36 mouse cellular contexts compared by ENCODE assay signal in the genomic region with DNA sequence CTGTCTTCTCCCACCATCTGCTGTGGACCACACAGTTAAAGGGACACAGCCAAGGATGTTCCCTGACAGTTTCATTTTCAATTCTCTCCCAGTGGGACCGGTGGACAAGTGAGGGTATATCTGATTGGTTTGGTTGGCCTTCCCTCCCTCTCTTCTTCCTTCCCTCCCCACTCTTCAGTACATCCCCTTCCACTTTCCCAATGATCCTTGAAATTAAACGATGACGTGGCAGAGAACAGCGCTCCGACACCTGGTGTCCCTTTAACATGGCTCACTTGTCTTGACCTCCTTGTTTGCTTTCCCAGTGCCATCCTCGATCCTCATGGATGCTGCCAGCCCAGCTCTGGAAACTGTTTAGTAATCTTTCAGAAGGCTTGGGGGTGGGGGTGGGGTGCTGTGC. TPM values are rescaled to one million over a fixed set of nuclear protein-coding genes. Genes with fewer than 3 reads are reported as not detected.
DNase-seq lines count a peak whose midpoint lies in the region; ATAC-seq and TF ChIP-seq lines count a peak whose summit lies in the region.
"Had no signal": no experiment of that assay in that cellular context is flagged by ENCODE, and none has a peak within 500 bp of the region (broad histone marks: within the 10 kb centered on the region; RNA-seq: fewer than 3 reads in every experiment).

No protein-coding gene starts in this region.

- H3K9ac ChIP-seq in hindbrain, embryonic 16.5 days (ENCODE audit: low read depth, low read length), result no peak overlapping the region
- H3K9ac ChIP-seq in midbrain, embryonic 13.5 days (replicated peaks), result peak overlapping the region; percentile 28; the same call in 1 of the 2 replicates
- H3K9ac ChIP-seq in midbrain, embryonic 16.5 days (ENCODE audit: low read depth, low read length), result no peak overlapping the region
- H3K9ac ChIP-seq in hindbrain, embryonic 12.5 days, result no peak overlapping the region
- H3K9ac ChIP-seq in hindbrain, embryonic 15.5 days, result no peak overlapping the region
- H3K9ac ChIP-seq: limb, embryonic 15.5 days; liver, embryonic 15.5 days; lung, embryonic 15.5 days had no signal

- H3K27ac ChIP-seq in hindbrain, embryonic 10.5 days, result peak overlapping the region; percentile 37
- H3K27ac ChIP-seq in hindbrain, embryonic 16.5 days (ENCODE audit: low read depth, low read length), result no peak overlapping the region; the same call in 1 of the 2 replicates
- H3K27ac ChIP-seq in midbrain, embryonic 13.5 days, result peak overlapping the region; percentile 70; the same call in 1 of the 2 replicates
- H3K27ac ChIP-seq in midbrain, embryonic 16.5 days (ENCODE audit: low read length), result no peak overlapping the region
- peak overlapping the region; percentile 57 for H3K27ac ChIP-seq in hindbrain, embryonic 12.5 days
- H3K27ac ChIP-seq in hindbrain, embryonic 15.5 days (replicated peaks), result 0 out of 2 replicates have a peak overlapping the region, but pooled peaks have one; percentile 3
- H3K27ac ChIP-seq: gastrocnemius, adult 2 months; limb, embryonic 10.5 days; limb, embryonic 15.5 days; liver, embryonic 15.5 days; lung, embryonic 15.5 days had no signal

- H3K4me2 ChIP-seq in hindbrain, embryonic 16.5 days (ENCODE audit: low read length), result no peak overlapping the region
- no peak overlapping the region for H3K4me2 ChIP-seq in midbrain, embryonic 13.5 days (replicated peaks)
- H3K4me2 ChIP-seq in midbrain, embryonic 16.5 days (ENCODE audit: low read length), result no peak overlapping the region
- H3K4me2 ChIP-seq in hindbrain, embryonic 12.5 days (replicated peaks), result no peak overlapping the region
- no peak overlapping the region for H3K4me2 ChIP-seq in hindbrain, embryonic 15.5 days
- H3K4me2 ChIP-seq: limb, embryonic 15.5 days; liver, embryonic 15.5 days; lung, embryonic 15.5 days had no signal

- no peak for DNase-seq in hindbrain, embryonic 10.5 days (ENCODE audit: low spot score)
- no peak for DNase-seq in lung, postnatal 14 days
- DNase-seq in lung, adult 2 months, result no peak
- DNase-seq: adrenal gland, adult 2 months; adrenal gland, postnatal 36 days; B cell, adult 2 months; cerebellum, adult 8-10 months; cerebellum, postnatal 36 days; gastrocnemius, adult 2 months; gastrocnemius, postnatal 36 days; kidney, adult 9 months; kidney, postnatal 10 days; layer of hippocampus, postnatal 36 days; lung, postnatal 36 days; right cerebral cortex, adult 18-20 months; spleen, adult 18-20 months; thymus, postnatal 14 days had no signal

- peaks cover 4% of the 10 kb centered on the region for H3K27me3 ChIP-seq in hindbrain, embryonic 10.5 days (ENCODE audit: insufficient read depth, poor library complexity, severe bottlenecking)
- H3K27me3 ChIP-seq in hindbrain, embryonic 16.5 days (replicated peaks; ENCODE audit: control insufficient read depth, insufficient read depth, low read length), result no peaks in the 10 kb centered on the region
- no peaks in the 10 kb centered on the region for H3K27me3 ChIP-seq in midbrain, embryonic 13.5 days
- no peaks in the 10 kb centered on the region for H3K27me3 ChIP-seq in midbrain, embryonic 16.5 days (ENCODE audit: control insufficient read depth, insufficient read depth, low read depth, low read length)
- H3K27me3 ChIP-seq in hindbrain, embryonic 12.5 days, result 0 out of 2 replicates have a peak, but pooled peaks cover 4% of the 10 kb centered on the region
- H3K27me3 ChIP-seq in hindbrain, embryonic 15.5 days, result no peaks in the 10 kb centered on the region
- H3K27me3 ChIP-seq: limb, embryonic 15.5 days; lung, embryonic 15.5 days had no signal

- WGBS in hindbrain, embryonic 10.5 days, result 77% methylated on average over 6 of the region's 6 CpGs
- WGBS in hindbrain, embryonic 16.5 days, result 56% methylated on average over 6 of the region's 6 CpGs
- 68% methylated on average over 6 of the region's 6 CpGs for WGBS in midbrain, embryonic 13.5 days
- WGBS in midbrain, embryonic 16.5 days, result 65% methylated on average over 6 of the region's 6 CpGs
- WGBS in hindbrain, embryonic 12.5 days, result 63% methylated on average over 6 of the region's 6 CpGs
- WGBS in hindbrain, embryonic 15.5 days, result 41% methylated on average over 6 of the region's 6 CpGs
- WGBS in lung, adult 2 months, result 72% methylated on average over 6 of the region's 6 CpGs

- peaks cover 50% of the 10 kb centered on the region for H3K4me1 ChIP-seq in hindbrain, embryonic 10.5 days (replicated peaks)
- H3K4me1 ChIP-seq in hindbrain, embryonic 16.5 days (ENCODE audit: control insufficient read depth, insufficient read depth, low read depth, low read length), result peaks cover 4% of the 10 kb centered on the region; the same call in 1 of the 2 replicates
- peaks cover 32% of the 10 kb centered on the region for H3K4me1 ChIP-seq in midbrain, embryonic 13.5 days (replicated peaks)
- H3K4me1 ChIP-seq in midbrain, embryonic 16.5 days (ENCODE audit: control insufficient read depth, insufficient read depth, low read length), result peaks cover 5% of the 10 kb centered on the region
- H3K4me1 ChIP-seq in hindbrain, embryonic 12.5 days, result peaks cover 30% of the 10 kb centered on the region
- H3K4me1 ChIP-seq in hindbrain, embryonic 15.5 days (replicated peaks), result peaks cover 17% of the 10 kb centered on the region
- no peaks in the 10 kb centered on the region for H3K4me1 ChIP-seq in lung, adult 2 months (ENCODE audit: control insufficient read depth, insufficient read depth, low read length)
- H3K4me1 ChIP-seq: limb, embryonic 15.5 days; liver, embryonic 15.5 days had no signal

- H3K36me3 ChIP-seq in hindbrain, embryonic 10.5 days, result peaks cover 61% of the 10 kb centered on the region
- peaks cover 9% of the 10 kb centered on the region; the same call in 1 of the 2 replicates for H3K36me3 ChIP-seq in hindbrain, embryonic 16.5 days (ENCODE audit: control insufficient read depth, insufficient read depth, low read length)
- H3K36me3 ChIP-seq in midbrain, embryonic 13.5 days, result peaks cover 82% of the 10 kb centered on the region
- H3K36me3 ChIP-seq in midbrain, embryonic 16.5 days (ENCODE audit: control insufficient read depth, insufficient read depth, low read length), result peaks cover 24% of the 10 kb centered on the region
- H3K36me3 ChIP-seq in hindbrain, embryonic 12.5 days, result peaks cover 43% of the 10 kb centered on the region
- peaks cover 15% of the 10 kb centered on the region; the same call in 1 of the 2 replicates for H3K36me3 ChIP-seq in hindbrain, embryonic 15.5 days
- H3K36me3 ChIP-seq: limb, embryonic 10.5 days; limb, embryonic 15.5 days; liver, embryonic 15.5 days; lung, embryonic 15.5 days had no signal

- ATAC-seq in hindbrain, embryonic 16.5 days, result no peak
- ATAC-seq in midbrain, embryonic 13.5 days, result no peak
- ATAC-seq in midbrain, embryonic 16.5 days, result no peak
- ATAC-seq in hindbrain, embryonic 12.5 days (ENCODE audit: low FRiP score), result peak; percentile 55
- ATAC-seq in hindbrain, embryonic 15.5 days (ENCODE audit: low FRiP score, low read depth), result no peak
- ATAC-seq: activated CD4-positive, CD25-positive, alpha-beta regulatory T cell, adult 4 months; forebrain, embryonic 14.5 days; intestine, postnatal 0 days had no signal

- no peaks in the 10 kb centered on the region for H3K9me3 ChIP-seq in hindbrain, embryonic 10.5 days
- H3K9me3 ChIP-seq in hindbrain, embryonic 16.5 days (ENCODE audit: control insufficient read depth, low read length), result no peaks in the 10 kb centered on the region
- H3K9me3 ChIP-seq in midbrain, embryonic 13.5 days, result no peaks in the 10 kb centered on the region
- no peaks in the 10 kb centered on the region for H3K9me3 ChIP-seq in midbrain, embryonic 16.5 days (replicated peaks; ENCODE audit: control insufficient read depth, low read length, poor library complexity, severe bottlenecking)
- H3K9me3 ChIP-seq in hindbrain, embryonic 12.5 days (replicated peaks), result no peaks in the 10 kb centered on the region
- no peaks in the 10 kb centered on the region for H3K9me3 ChIP-seq in hindbrain, embryonic 15.5 days
- H3K9me3 ChIP-seq: limb, embryonic 10.5 days; limb, embryonic 15.5 days; liver, embryonic 15.5 days; lung, embryonic 15.5 days; megakaryocyte, embryonic 14.5 days had no signal

- TF ChIP-seq CTCF in lung, adult 2 months (IDR thresholded peaks at IDR 0.05; ENCODE audit: insufficient read depth, low read length), result no peak

- TF ChIP-seq POLR2A in lung, adult 2 months (IDR thresholded peaks at IDR 0.05; ENCODE audit: borderline replicate concordance, extremely low read depth, low read depth, low read length), result no peak

- H3K4me3 ChIP-seq in hindbrain, embryonic 10.5 days, result no peak overlapping the region
- H3K4me3 ChIP-seq in hindbrain, embryonic 16.5 days (ENCODE audit: low read length), result no peak overlapping the region
- H3K4me3 ChIP-seq in midbrain, embryonic 13.5 days (replicated peaks), result no peak overlapping the region
- H3K4me3 ChIP-seq in midbrain, embryonic 16.5 days (ENCODE audit: low read depth, low read length), result no peak overlapping the region
- H3K4me3 ChIP-seq in hindbrain, embryonic 12.5 days, result no peak overlapping the region
- no peak overlapping the region for H3K4me3 ChIP-seq in hindbrain, embryonic 15.5 days
- no peak overlapping the region for H3K4me3 ChIP-seq in lung, adult 2 months (replicated peaks; ENCODE audit: extremely low read depth, low read depth, low read length)
- H3K4me3 ChIP-seq: gastrocnemius, adult 2 months; limb, embryonic 10.5 days; limb, embryonic 15.5 days; liver, embryonic 15.5 days; lung, embryonic 15.5 days; megakaryocyte, embryonic 14.5 days had no signal

RNA-seq across cellular contexts. Expression of gene Golt1a, which starts 31.1 kb away (rescaled TPM):
- not detected in 2 replicates for polyA plus RNA-seq in hindbrain, embryonic 10.5 days (2016; fragmentation: Nextera tagmentation; extraction: Ambion mirVana)
- polyA plus RNA-seq in hindbrain, embryonic 16.5 days (2015; fragmentation: Nextera tagmentation; extraction: Ambion mirVana), result not detected in 2 replicates
- not detected in 2 replicates for polyA plus RNA-seq in midbrain, embryonic 13.5 days (2015; fragmentation: Nextera tagmentation; extraction: Ambion mirVana)
- not detected in 2 replicates for polyA plus RNA-seq in midbrain, embryonic 16.5 days (2015; fragmentation: Nextera tagmentation; extraction: Ambion mirVana)
- polyA plus RNA-seq in hindbrain, embryonic 12.5 days (2016; fragmentation: Nextera tagmentation; extraction: Ambion mirVana), result not detected in 2 replicates
- polyA plus RNA-seq in hindbrain, embryonic 15.5 days (2015; fragmentation: Nextera tagmentation; extraction: Ambion mirVana), result 0.13 TPM in 1 of 2 replicates, not detected in the other
- polyA plus RNA-seq in lung, adult 2 months (2012; rRNA removed), result 1.1 and 1.3 TPM in 2 replicates
- polyA plus RNA-seq: activated CD4-positive, CD25-positive, alpha-beta regulatory T cell, adult 4 months; adrenal gland, adult 2 months; embryonic facial prominence, embryonic 11.5 days; forebrain, embryonic 14.5 days; heart, embryonic 14.5 days; limb, embryonic 10.5 days; limb, embryonic 15.5 days; neural tube, embryonic 14.5 days had no signal

RNA-seq across cellular contexts. Expression of gene Kiss1, which starts 43.1 kb away (rescaled TPM):
- not detected in 2 replicates for polyA plus RNA-seq in hindbrain, embryonic 10.5 days (2016; fragmentation: Nextera tagmentation; extraction: Ambion mirVana)
- not detected in 2 replicates for polyA plus RNA-seq in hindbrain, embryonic 16.5 days (2015; fragmentation: Nextera tagmentation; extraction: Ambion mirVana)
- not detected in 2 replicates for polyA plus RNA-seq in midbrain, embryonic 13.5 days (2015; fragmentation: Nextera tagmentation; extraction: Ambion mirVana)
- polyA plus RNA-seq in midbrain, embryonic 16.5 days (2015; fragmentation: Nextera tagmentation; extraction: Ambion mirVana), result not detected in 2 replicates
- not detected in 2 replicates for polyA plus RNA-seq in hindbrain, embryonic 12.5 days (2016; fragmentation: Nextera tagmentation; extraction: Ambion mirVana)
- 0.34 TPM in 1 of 2 replicates, not detected in the other for polyA plus RNA-seq in hindbrain, embryonic 15.5 days (2015; fragmentation: Nextera tagmentation; extraction: Ambion mirVana)
- 0.56 and 0.81 TPM in 2 replicates for polyA plus RNA-seq in lung, adult 2 months (2012; rRNA removed)
- polyA plus RNA-seq: activated CD4-positive, CD25-positive, alpha-beta regulatory T cell, adult 4 months; adrenal gland, adult 2 months; embryonic facial prominence, embryonic 11.5 days; forebrain, embryonic 14.5 days; heart, embryonic 14.5 days; intestine, postnatal 0 days; large intestine, adult 2 months; limb, embryonic 10.5 days; limb, embryonic 15.5 days; liver, embryonic 15.5 days; neural tube, embryonic 14.5 days; stomach, embryonic 16.5 days; urinary bladder, adult 2 months had no signal

Comparison
In these comparisons a context has a peak if more than half of its experiments do, and no peak if none do; other contexts are left out.
1. H3K27ac ChIP-seq: peak in hindbrain, embryonic 10.5 days (single experiment), midbrain, embryonic 13.5 days (single experiment), hindbrain, embryonic 12.5 days (single experiment) and hindbrain, embryonic 15.5 days (single experiment); none in hindbrain, embryonic 16.5 days (single experiment) and midbrain, embryonic 16.5 days (single experiment).